Mouse (Mus musculus) kidney, adult 11 months (tissue): Measurements from ENCODE around the gene Imp3.
A peak's percentile ranks its signal among the peaks of the same experiment; 100 is the strongest.
"Not testable (repeated sequence)": the region's sequence is repeated elsewhere in the genome, so short reads cannot be mapped to it uniquely, and the experiment has no call there.

Experiments used
- DNase-seq: peaks from one replicate; pipeline ENCODE4 v3.0.0; 2022

The Imp3 gene

GRCm38 (mm10) chr9:56923841-56924650 lies 13.2 kb upstream of the Imp3 start:
- no peak for DNase-seq

GRCm38 (mm10) chr9:56924651-56925027 lies 12.6 kb upstream of the Imp3 start:
- DNase-seq = peak; percentile 88

- no peak for DNase-seq
These were observed 11.8 kb upstream of the Imp3 start for GRCm38 (mm10) chr9:56925291-56926024.

- no peak for DNase-seq
These were observed 11.3 kb upstream of the Imp3 start for GRCm38 (mm10) chr9:56926025-56926360.

GRCm38 (mm10) chr9:56926387-56926786 lies 10.9 kb upstream of the Imp3 start:
- no peak for DNase-seq

- DNase-seq = peak; percentile 61
These were observed 9.9 kb upstream of the Imp3 start for GRCm38 (mm10) chr9:56927191-56928012.

GRCm38 (mm10) chr9:56928041-56928811 lies 9.0 kb upstream of the Imp3 start, which contains the start of gene Snx33:
Gene Snx33 (minus strand): TSS chr9:56928371.
- DNase-seq = peak; percentile 95

GRCm38 (mm10) chr9:56929496-56929895 lies 7.8 kb upstream of the Imp3 start:
- no peak for DNase-seq

GRCm38 (mm10) chr9:56930556-56930955 lies 6.7 kb upstream of the Imp3 start:
- no peak for DNase-seq

- DNase-seq = no peak
These were observed 433 bp upstream of the Imp3 start for GRCm38 (mm10) chr9:56936861-56937222.

- peak; percentile 50 for DNase-seq
These were observed 1.1 kb downstream of the Imp3 start for GRCm38 (mm10) chr9:56938374-56938773.

- not testable (repeated sequence) for DNase-seq
These were observed 10.2 kb downstream of the Imp3 start for GRCm38 (mm10) chr9:56947481-56947880.

- not testable (repeated sequence) for DNase-seq
These were observed 11.4 kb downstream of the Imp3 start for GRCm38 (mm10) chr9:56948699-56949098.

GRCm38 (mm10) chr9:56949767-56950166 lies 12.5 kb downstream of the Imp3 start:
- DNase-seq = no peak

- peak; percentile 97 for DNase-seq
These were observed 13.4 kb downstream of the Imp3 start, which contains the start of gene Snupn for GRCm38 (mm10) chr9:56950414-56951400. Gene Snupn (plus strand): TSS chr9:56950878.

GRCm38 (mm10) chr9:56953562-56953961 lies 16.3 kb downstream of the Imp3 start:
- no peak for DNase-seq

- no peak for DNase-seq
These were observed 19.8 kb downstream of the Imp3 start for GRCm38 (mm10) chr9:56956966-56957675.

GRCm38 (mm10) chr9:56958689-56959088 lies 21.4 kb downstream of the Imp3 start:
- no peak for DNase-seq

GRCm38 (mm10) chr9:56961591-56961990 lies 24.3 kb downstream of the Imp3 start:
- DNase-seq = no peak

GRCm38 (mm10) chr9:56970158-56970557 lies 32.9 kb downstream of the Imp3 start:
- no peak for DNase-seq
